Mouse (Mus musculus) heart, embryonic 15.5 days (tissue): Measurements from ENCODE around the gene Dclk1. TPM values are rescaled to one million over a fixed set of nuclear protein-coding genes. Genes with fewer than 3 reads are reported as not detected.

Experiments
- ATAC-seq: fragments of 200-750 bp; cut with Nextera tagmentation; replicated peaks from 2 replicates; pipeline ENCODE4 v1.8.0; 2017; ENCODE audit warnings: low read depth, moderate TSS enrichment; ENCODE audit not compliant: insufficient number of reproducible peaks, insufficient read depth, low FRiP score
- H3K27ac ChIP-seq: fragments of 300-500 bp; sonication (generic); 2 replicates; pipeline ENCODE4 v1.5.1; 2015; ENCODE audit warnings: mild to moderate bottlenecking, inconsistent platforms
- H3K27me3 ChIP-seq: fragments of 300-500 bp; sonication (generic); 2 replicates; pipeline ENCODE4 v1.6.1; 2015; ENCODE audit warnings: inconsistent platforms
- H3K36me3 ChIP-seq: fragments of 300-500 bp; sonication (generic); 2 replicates; pipeline ENCODE4 v1.6.1; 2015; ENCODE audit warnings: mild to moderate bottlenecking, inconsistent platforms
- H3K4me1 ChIP-seq: fragments of 300-500 bp; sonication (generic); replicated peaks from 2 replicates; pipeline ENCODE4 v1.6.1; 2015; ENCODE audit warnings: inconsistent platforms
- H3K4me2 ChIP-seq: fragments of 300-500 bp; sonication (generic); 2 replicates; pipeline ENCODE4 v1.6.1; 2015; ENCODE audit warnings: inconsistent platforms, mild to moderate bottlenecking, moderate library complexity
- H3K4me3 ChIP-seq: fragments of 300-500 bp; sonication (generic); 2 replicates; pipeline ENCODE4 v1.5.1; 2015; ENCODE audit warnings: mild to moderate bottlenecking, inconsistent platforms
- H3K9ac ChIP-seq: fragments of 300-500 bp; sonication (generic); 2 replicates; pipeline ENCODE4 v1.6.1; 2015; ENCODE audit warnings: mild to moderate bottlenecking, inconsistent platforms
- H3K9me3 ChIP-seq: fragments of 300-500 bp; sonication (generic); replicated peaks from 2 replicates; pipeline ENCODE4 v1.6.1; 2016; ENCODE audit warnings: inconsistent platforms
- WGBS: fragments of 180-500 bp; shearing (Covaris S2); methylation state at CpG from one replicate; pipeline ENCODE4 v1.1.7; 2015; ENCODE audit warnings: mixed read lengths; 5-methylcytosine and 5-hydroxymethylcytosine counted together
- polyA plus RNA-seq: library from polyadenylated mRNA; unstranded; fragments of >200 nt; fragmentation: Nextera tagmentation; extraction: Ambion mirVana; gene quantifications from 2 replicates; pipeline ENCODE4 v1.2.1, GENCODE M21; 2015

Gene Dclk1
- polyA plus RNA-seq, 1 experiment from 2014 or later = 11.9 TPM

- H3K36me3 ChIP-seq = no peaks in the 10 kb centered on the region
- no peak overlapping the region for H3K4me2 ChIP-seq
- H3K9ac ChIP-seq = no peak overlapping the region
These were observed 19.7 kb upstream of the Dclk1 start for GRCm38 (mm10) chr3:55222502-55222901.

GRCm38 (mm10) chr3:55223862-55224261 is 18.3 kb upstream of the Dclk1 start:
- Histone ChIP-seq H3K27ac (no peak overlapping the region), H3K9me3 (no peaks in the 10 kb centered on the region), H3K4me3 (no peak overlapping the region), H3K36me3 (no peaks in the 10 kb centered on the region), H3K27me3 (no peaks in the 10 kb centered on the region), H3K4me1 (no peaks in the 10 kb centered on the region), H3K4me2 (no peak overlapping the region), H3K9ac (no peak overlapping the region)
- no peak for ATAC-seq
- 81% methylated on average over 3 of the region's 3 CpGs for WGBS

More at GRCm38 (mm10) chr3:55222502-55222901, 19.7 kb upstream of the Dclk1 start:
- no peaks in the 10 kb centered on the region for H3K4me1 ChIP-seq
- WGBS = 80% methylated on average over 2 of the region's 2 CpGs
- no peak for ATAC-seq
- H3K27ac ChIP-seq = no peak overlapping the region
- no peak overlapping the region for H3K4me3 ChIP-seq
- H3K27me3 ChIP-seq = no peaks in the 10 kb centered on the region
- H3K9me3 ChIP-seq = no peaks in the 10 kb centered on the region

- ATAC-seq = no peak
- H3K4me3 ChIP-seq = no peak overlapping the region
- H3K27me3 ChIP-seq = no peaks in the 10 kb centered on the region
- H3K36me3 ChIP-seq = no peaks in the 10 kb centered on the region
- 42% methylated on average over 18 of the region's 18 CpGs for WGBS
- H3K9me3 ChIP-seq = no peaks in the 10 kb centered on the region
- no peaks in the 10 kb centered on the region for H3K4me1 ChIP-seq
- H3K9ac ChIP-seq = no peak overlapping the region
- H3K4me2 ChIP-seq = no peak overlapping the region; the same call in 1 of the 2 replicates
- no peak overlapping the region for H3K27ac ChIP-seq
These were observed 15.5 kb upstream of the Dclk1 start for GRCm38 (mm10) chr3:55226501-55227213.

- no peak for ATAC-seq
- H3K9me3 ChIP-seq = no peaks in the 10 kb centered on the region
- H3K27ac ChIP-seq = no peak overlapping the region
- no peaks in the 10 kb centered on the region for H3K36me3 ChIP-seq
- 43% methylated on average over 4 of the region's 4 CpGs for WGBS
- H3K4me1 ChIP-seq = no peaks in the 10 kb centered on the region
- no peak overlapping the region for H3K4me3 ChIP-seq
- no peak overlapping the region; the same call in 1 of the 2 replicates for H3K4me2 ChIP-seq
- no peak overlapping the region for H3K9ac ChIP-seq
- H3K27me3 ChIP-seq = no peaks in the 10 kb centered on the region
These were observed 15.0 kb upstream of the Dclk1 start for GRCm38 (mm10) chr3:55227214-55227581.

GRCm38 (mm10) chr3:55242422-55243055 is 375 bp downstream of the Dclk1 start:
- peak; percentile 80 for ATAC-seq
- peaks cover 25% of the 10 kb centered on the region for H3K27me3 ChIP-seq
- no peaks in the 10 kb centered on the region for H3K9me3 ChIP-seq
- peaks cover 15% of the 10 kb centered on the region for H3K4me1 ChIP-seq
- peak overlapping the region; percentile 98 for H3K4me2 ChIP-seq
- 0 out of 2 replicates have a peak overlapping the region, but pooled peaks have one; percentile 33 for H3K27ac ChIP-seq
- peak overlapping the region; percentile 56 for H3K9ac ChIP-seq
- 2% methylated on average over 45 of the region's 45 CpGs for WGBS
- no peaks in the 10 kb centered on the region for H3K36me3 ChIP-seq
- peak overlapping the region; percentile 62 for H3K4me3 ChIP-seq

- H3K27ac ChIP-seq = no peak overlapping the region
- peaks cover 25% of the 10 kb centered on the region for H3K27me3 ChIP-seq
- no peaks in the 10 kb centered on the region for H3K36me3 ChIP-seq
- peak; percentile 50; the same call in 1 of the 2 replicates for ATAC-seq
- peak overlapping the region; percentile 98 for H3K4me2 ChIP-seq
- WGBS = 5% methylated on average over 8 of the region's 8 CpGs
- H3K9me3 ChIP-seq = no peaks in the 10 kb centered on the region
- peaks cover 15% of the 10 kb centered on the region for H3K4me1 ChIP-seq
- peak overlapping the region; percentile 56 for H3K9ac ChIP-seq
- H3K4me3 ChIP-seq = peak overlapping the region; percentile 62
These were observed 900 bp downstream of the Dclk1 start for GRCm38 (mm10) chr3:55243056-55243471.

GRCm38 (mm10) chr3:55244087-55244486 is 1.9 kb downstream of the Dclk1 start:
- Histone ChIP-seq H3K36me3 (no peaks in the 10 kb centered on the region), H3K4me1 (peaks cover 18% of the 10 kb centered on the region), H3K27me3 (peaks cover 25% of the 10 kb centered on the region), H3K9ac (no peak overlapping the region), H3K4me3 (no peak overlapping the region), H3K4me2 (peak overlapping the region; percentile 98; the same call in 1 of the 2 replicates), H3K27ac (no peak overlapping the region), H3K9me3 (no peaks in the 10 kb centered on the region)
- 73% methylated on average over 6 of the region's 6 CpGs for WGBS
- ATAC-seq = no peak

- H3K36me3 ChIP-seq = no peaks in the 10 kb centered on the region
- peaks cover 18% of the 10 kb centered on the region for H3K4me1 ChIP-seq
- no peak overlapping the region for H3K9ac ChIP-seq
- no peak for ATAC-seq
- no peak overlapping the region for H3K4me3 ChIP-seq
- WGBS = 80% methylated on average over 12 of the region's 12 CpGs
- H3K9me3 ChIP-seq = no peaks in the 10 kb centered on the region
- H3K4me2 ChIP-seq = no peak overlapping the region
- peaks cover 22% of the 10 kb centered on the region for H3K27me3 ChIP-seq
- no peak overlapping the region for H3K27ac ChIP-seq
These were observed 4.6 kb downstream of the Dclk1 start for GRCm38 (mm10) chr3:55246618-55247272.

- no peaks in the 10 kb centered on the region for H3K36me3 ChIP-seq
- no peak overlapping the region for H3K9ac ChIP-seq
- H3K27me3 ChIP-seq = peaks cover 11% of the 10 kb centered on the region
- no peaks in the 10 kb centered on the region for H3K9me3 ChIP-seq
- no peak overlapping the region for H3K4me3 ChIP-seq
- no peak overlapping the region for H3K4me2 ChIP-seq
- peaks cover 7% of the 10 kb centered on the region; the same call in 1 of the 2 replicates for H3K4me1 ChIP-seq
- H3K27ac ChIP-seq = no peak overlapping the region
- no peak for ATAC-seq
- WGBS = 72% methylated on average over 3 of the region's 3 CpGs
These were observed 5.9 kb downstream of the Dclk1 start for GRCm38 (mm10) chr3:55248048-55248447.

GRCm38 (mm10) chr3:55248508-55248907 is 6.3 kb downstream of the Dclk1 start:
- Histone ChIP-seq H3K36me3 (no peaks in the 10 kb centered on the region), H3K4me2 (no peak overlapping the region), H3K9me3 (no peaks in the 10 kb centered on the region), H3K9ac (no peak overlapping the region), H3K4me3 (no peak overlapping the region), H3K27me3 (peaks cover 6% of the 10 kb centered on the region; the same call in 1 of the 2 replicates), H3K27ac (no peak overlapping the region), H3K4me1 (peaks cover 3% of the 10 kb centered on the region; the same call in 1 of the 2 replicates)
- 64% methylated on average over 6 of the region's 6 CpGs for WGBS
- ATAC-seq = peak; percentile 43; the same call in 1 of the 2 replicates

GRCm38 (mm10) chr3:55250631-55251030 is 8.5 kb downstream of the Dclk1 start:
- no peak for ATAC-seq
- no peak overlapping the region for H3K27ac ChIP-seq
- no peak overlapping the region for H3K4me3 ChIP-seq
- 71% methylated on average over 2 of the region's 2 CpGs for WGBS
- H3K27me3 ChIP-seq = no peaks in the 10 kb centered on the region
- H3K36me3 ChIP-seq = no peaks in the 10 kb centered on the region
- 0 out of 2 replicates have a peak, but pooled peaks cover 2% of the 10 kb centered on the region for H3K4me1 ChIP-seq
- H3K9me3 ChIP-seq = no peaks in the 10 kb centered on the region
- no peak overlapping the region for H3K4me2 ChIP-seq
- H3K9ac ChIP-seq = no peak overlapping the region
